Mouse (Mus musculus) erythroblast, adult 5-6 weeks (primary cell): ENCODE data around the gene Apbb2. TPM values are rescaled to one million over a fixed set of nuclear protein-coding genes. Genes with fewer than 3 reads are reported as not detected.

Source experiments
- ATAC-seq: replicated peaks from 2 replicates; pipeline ENCODE4 v1.8.0; 2016; ENCODE audit warnings: moderate number of reproducible peaks, mild to moderate bottlenecking, moderate TSS enrichment, inconsistent platforms; ENCODE audit not compliant: poor library complexity, low FRiP score, severe bottlenecking
- total RNA-seq, 2 experiments: library from RNA; stranded (forward) in 1 of 2; stranded (reverse) in 1 of 2; fragments of 150-400 nt in 1 of 2; fragments of 200-764, 138-1000 nt in 1 of 2; gene quantifications; 2 replicates each; pipeline versions ENCODE4 v1.2.3 to v1.2.4; 2015 to 2017; ENCODE audit warnings: low replicate concordance in 2 of 2

Apbb2 gene
- total RNA-seq, 2 experiments from 2014 or later = 0.34 TPM; not detected in 1

DNA sequence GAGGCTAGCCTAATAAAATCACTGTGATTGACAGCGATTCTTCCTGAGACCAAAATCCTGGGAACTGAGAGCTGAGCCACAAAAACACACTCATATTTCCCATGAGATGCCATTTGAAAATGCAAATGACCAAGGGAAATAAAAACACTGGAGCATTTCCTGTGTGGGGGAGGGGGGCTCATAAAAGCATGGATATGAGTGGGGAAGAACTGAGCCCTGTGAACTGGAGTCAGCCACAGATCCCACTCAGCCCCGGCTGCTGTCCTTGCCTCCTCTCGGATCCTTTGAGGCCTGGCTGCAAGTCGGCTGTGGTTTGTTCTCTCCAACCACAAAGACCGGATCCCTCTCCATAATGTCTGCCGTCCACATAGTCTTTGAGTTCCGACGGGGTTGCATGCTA lies 91.5 kb downstream of the Apbb2 start:
- no peak for ATAC-seq

GRCm38 (mm10) chr5:66525002-66525401 lies 93.6 kb downstream of the Apbb2 start:
- ATAC-seq = no peak

- ATAC-seq = no peak
Observed at GRCm38 (mm10) chr5:66523681-66524503, 94.7 kb downstream of the Apbb2 start.

DNA sequence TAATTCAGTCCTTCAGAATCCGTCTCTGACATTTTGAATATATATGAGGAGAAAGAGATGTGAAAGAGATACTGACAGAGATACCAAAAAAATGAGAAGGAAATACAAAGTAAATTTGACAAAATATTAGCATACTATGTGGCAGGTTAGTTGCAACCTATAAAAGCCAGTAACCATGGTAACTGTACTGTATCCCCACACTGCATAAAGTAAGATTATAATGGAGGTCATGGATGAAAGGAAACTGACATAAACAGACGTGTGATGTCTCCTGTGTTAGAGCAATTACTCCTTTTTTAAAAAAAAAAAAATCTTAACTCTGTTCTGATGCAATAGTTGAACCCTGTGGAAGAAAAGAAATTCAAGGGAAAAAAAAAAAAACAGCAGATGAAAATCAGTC lies 97.3 kb downstream of the Apbb2 start:
- no peak for ATAC-seq

DNA sequence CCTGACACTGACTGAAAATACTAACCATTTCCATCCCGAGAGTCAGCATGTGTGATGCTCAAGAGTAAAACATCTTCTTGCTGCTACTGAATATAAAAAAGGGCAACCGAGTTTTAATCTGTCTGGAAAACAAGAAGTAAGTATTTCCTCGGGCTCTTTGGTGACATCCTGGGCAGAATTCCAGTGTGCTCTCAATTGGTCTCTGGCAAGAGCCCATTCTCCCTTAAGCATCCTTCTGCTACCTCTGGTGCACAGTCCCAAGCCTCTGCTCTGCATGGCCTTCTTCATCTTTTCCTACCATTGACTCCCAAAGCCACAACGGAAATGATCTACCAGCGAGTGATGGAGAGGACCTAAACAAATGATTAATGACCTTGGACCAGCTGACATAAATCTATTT lies 99.1 kb downstream of the Apbb2 start:
- no peak for ATAC-seq

GRCm38 (mm10) chr5:66518411-66519006 lies 100.1 kb downstream of the Apbb2 start:
- ATAC-seq = no peak

- ATAC-seq = no peak
Observed at GRCm38 (mm10) chr5:66517503-66517902, 101.1 kb downstream of the Apbb2 start.

- ATAC-seq = no peak
Observed at GRCm38 (mm10) chr5:66516311-66516710, 102.3 kb downstream of the Apbb2 start.

DNA sequence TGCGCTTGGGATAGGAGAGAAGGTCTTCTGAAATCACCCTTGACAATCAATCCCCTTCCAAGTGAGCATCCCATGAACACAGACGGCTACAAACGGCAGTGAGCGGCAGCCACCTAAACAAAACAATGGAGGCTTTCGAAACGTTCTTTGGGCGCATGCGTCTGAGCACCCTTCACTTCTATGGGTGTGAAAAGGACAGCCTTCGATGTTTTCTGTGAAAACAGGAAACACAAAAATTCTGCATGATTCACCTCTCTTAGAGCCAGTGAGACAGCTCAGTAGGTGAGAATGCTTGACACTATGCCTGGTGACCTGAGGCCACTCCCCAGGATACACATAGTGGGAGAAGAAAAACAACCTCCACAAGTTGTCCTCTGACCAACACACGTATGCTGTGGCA lies 103.3 kb downstream of the Apbb2 start:
- no peak for ATAC-seq

- no peak for ATAC-seq
Observed at GRCm38 (mm10) chr5:66514659-66515058, 103.9 kb downstream of the Apbb2 start.

DNA sequence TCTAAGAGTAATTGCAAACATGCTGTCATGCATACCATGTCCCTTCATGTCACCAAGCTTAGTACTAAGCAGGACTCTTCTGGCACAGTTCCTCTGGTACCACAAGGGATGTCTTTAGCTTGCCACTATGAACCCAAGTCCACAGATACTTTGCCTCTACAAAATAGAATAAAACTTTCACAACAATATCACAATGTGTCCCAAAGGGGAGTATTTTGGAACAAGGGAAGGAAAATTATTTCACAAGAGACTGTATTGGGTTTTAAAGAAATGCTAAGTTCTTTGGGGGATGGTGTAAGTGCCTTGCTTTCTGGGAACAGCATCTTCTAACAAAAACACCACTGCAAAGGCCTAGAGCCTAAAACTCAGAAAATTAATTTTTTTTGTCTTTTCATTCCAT lies 105.2 kb downstream of the Apbb2 start:
- no peak for ATAC-seq

- no peak for ATAC-seq
Observed at GRCm38 (mm10) chr5:66512519-66512918, 106.1 kb downstream of the Apbb2 start.

GRCm38 (mm10) chr5:66510716-66511115 lies 107.9 kb downstream of the Apbb2 start:
- no peak for ATAC-seq

- ATAC-seq = no peak
Observed at GRCm38 (mm10) chr5:66509151-66509550, 109.4 kb downstream of the Apbb2 start.

- no peak for ATAC-seq
Observed at GRCm38 (mm10) chr5:66505578-66505977, 113.0 kb downstream of the Apbb2 start.

DNA sequence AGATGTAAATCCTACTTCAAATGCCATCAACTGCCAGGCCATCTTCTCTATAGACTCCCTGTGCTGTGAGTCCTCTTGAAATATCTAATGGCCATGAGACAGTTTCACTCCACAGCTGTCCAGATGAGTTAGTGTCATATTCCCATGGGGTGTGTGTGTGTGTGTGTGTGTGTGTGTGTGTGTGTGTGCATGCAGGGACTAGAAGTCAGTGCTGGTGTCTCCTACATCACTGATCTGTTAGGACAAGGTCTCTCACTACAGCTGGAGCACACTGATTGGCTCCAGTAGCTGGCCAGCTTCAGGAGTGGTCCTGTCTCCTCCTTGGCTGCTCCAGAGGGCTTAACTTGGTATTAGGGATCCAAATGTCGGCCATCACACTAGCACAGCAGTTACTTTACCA lies 113.5 kb downstream of the Apbb2 start:
- ATAC-seq = no peak

GRCm38 (mm10) chr5:66504434-66504747 lies 114.2 kb downstream of the Apbb2 start:
- ATAC-seq = no peak

- no peak for ATAC-seq
Observed at GRCm38 (mm10) chr5:66503557-66504433, 114.8 kb downstream of the Apbb2 start.

- ATAC-seq = no peak
Observed at GRCm38 (mm10) chr5:66503033-66503432, 115.6 kb downstream of the Apbb2 start.

- no peak for ATAC-seq
Observed at GRCm38 (mm10) chr5:66499621-66500020, 119.0 kb downstream of the Apbb2 start.

- ATAC-seq = no peak
Observed at GRCm38 (mm10) chr5:66498140-66498539, 120.4 kb downstream of the Apbb2 start.
